Mouse (Mus musculus) liver, adult 2 months (tissue): ENCODE results near the gene Gm11639. TPM values are rescaled to one million over a fixed set of nuclear protein-coding genes. Genes with fewer than 3 reads are reported as not detected.

Experiments used
- DNase-seq: peaks from one replicate; pipeline ENCODE4 v3.0.0-alpha.2; 2011; ENCODE audit warnings: low read depth, low spot score; ENCODE audit errors: extremely low read depth
- H3K27ac ChIP-seq: fragments of 200-500 bp; replicated peaks from 2 replicates; pipeline ENCODE4 v1.5.1; 2012; ENCODE audit warnings: low read depth, mild to moderate bottlenecking, control low read depth, inconsistent platforms, low read length; ENCODE audit not compliant: insufficient read depth
- H3K27me3 ChIP-seq: fragments of 200-500 bp; 2 replicates; pipeline ENCODE4 v1.6.1; 2012; ENCODE audit warnings: mild to moderate bottlenecking, moderate library complexity, low read length, inconsistent platforms; ENCODE audit not compliant: control insufficient read depth, insufficient read depth
- H3K36me3 ChIP-seq: fragments of 200-500 bp; 2 replicates; pipeline ENCODE4 v1.6.1; 2012; ENCODE audit warnings: low read length, inconsistent platforms; ENCODE audit not compliant: control insufficient read depth, insufficient read depth
- H3K4me1 ChIP-seq: fragments of 200-500 bp; 2 replicates; pipeline ENCODE4 v1.6.1; 2011; ENCODE audit warnings: low read length; ENCODE audit not compliant: control insufficient read depth, insufficient read depth
- H3K4me3 ChIP-seq: fragments of 200-500 bp; 2 replicates; pipeline ENCODE4 v1.5.1; 2011; ENCODE audit warnings: low read depth, mild to moderate bottlenecking, control low read depth, low read length, moderate library complexity; ENCODE audit not compliant: insufficient read depth
- H3K79me2 ChIP-seq: fragments of 200-500 bp; 2 replicates; pipeline ENCODE4 v1.6.1; 2012; ENCODE audit warnings: inconsistent platforms, mild to moderate bottlenecking, low read length, moderate library complexity; ENCODE audit not compliant: control insufficient read depth, insufficient read depth
- H3K9ac ChIP-seq: fragments of 200-500 bp; 2 replicates; pipeline ENCODE4 v1.6.1; 2012; ENCODE audit warnings: low read depth, mild to moderate bottlenecking, control low read depth, inconsistent platforms, low read length
- CTCF ChIP-seq: fragments of 200-500 bp; IDR thresholded peaks from 2 replicates; pipeline ENCODE4 v1.5.1; 2011; ENCODE audit warnings: low read depth, low read length, control low read depth
- POLR2A ChIP-seq: fragments of 200-500 bp; IDR thresholded peaks from 2 replicates; pipeline ENCODE4 v1.6.1; 2011; ENCODE audit warnings: low read length, control low read depth; ENCODE audit not compliant: insufficient read depth; ENCODE audit errors: extremely low read depth
- WGBS: fragments of 180-500 bp; shearing (Covaris S2); methylation state at CpG from one replicate; pipeline ENCODE4 v1.1.7; 2018; 5-methylcytosine and 5-hydroxymethylcytosine counted together
- polyA plus RNA-seq: library from polyadenylated mRNA; depleted of rRNA; stranded (reverse); fragments of >200 nt; gene quantifications from 2 replicates; pipeline ENCODE4 v1.2.3, GENCODE M21; 2012; rRNA removed
- total RNA-seq: library from RNA; depleted of rRNA; stranded (reverse); fragments of >200 nt; gene quantifications from 2 replicates; pipeline ENCODE4 v1.2.3, GENCODE M21; 2014; rRNA removed

Gm11639 gene
- under 0.01 and 0.13 TPM in 2 replicates for total RNA-seq
- not detected in 2 replicates for polyA plus RNA-seq

DNA sequence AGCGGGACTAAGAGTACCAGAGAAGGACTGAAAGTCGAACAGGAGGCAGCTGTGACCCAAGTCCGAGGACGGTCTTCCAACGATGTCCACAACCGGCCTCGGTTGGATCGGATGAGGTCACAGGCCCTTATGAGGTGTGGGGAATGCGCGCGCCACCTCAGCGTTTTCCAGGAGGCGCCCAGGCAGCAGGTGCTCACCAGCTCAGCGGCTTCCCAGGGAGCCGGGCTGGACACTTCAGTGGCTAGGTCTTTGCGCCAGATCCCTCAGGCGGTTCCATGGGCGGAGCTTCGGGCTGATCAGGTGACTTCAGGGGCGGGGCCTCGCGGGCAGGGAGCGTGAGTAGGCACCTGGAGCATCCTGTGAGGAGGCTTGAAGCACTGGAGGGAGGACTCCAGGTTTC is at the start of gene Gm11639:
TSS of gene Gm11639 (plus strand) at position 160 of the 400 bp plus-strand sequence.
- H3K4me3 ChIP-seq: no peak within 1 kb of the TSS

GRCm38 (mm10) chr11:104637010-104637409 is 48.5 kb upstream of the Gm11639 start:
- no peak overlapping the region for H3K4me3 ChIP-seq
- no peaks in the 10 kb centered on the region for H3K79me2 ChIP-seq
- no peak overlapping the region for H3K27ac ChIP-seq
- no peak for TF ChIP-seq CTCF
- WGBS: 93% methylated on average over 14 of the region's 14 CpGs
- no peak for DNase-seq
- no peaks in the 10 kb centered on the region for H3K36me3 ChIP-seq
- H3K27me3 ChIP-seq: no peaks in the 10 kb centered on the region
- no peak overlapping the region for H3K9ac ChIP-seq
- no peaks in the 10 kb centered on the region for H3K4me1 ChIP-seq

More for the DNA sequence above, at the start of gene Gm11639:
- Histone ChIP-seq H3K27ac (no peak within 1 kb of the TSS), H3K27me3 (peaks cover 3% of the 10 kb centered on the region), H3K36me3 (no peaks in the 10 kb centered on the region), H3K9ac (no peak within 1 kb of the TSS), H3K79me2 (no peaks in the 10 kb centered on the region), H3K4me1 (no peaks in the 10 kb centered on the region; the same call in 1 of the 2 replicates)
- WGBS: 29% methylated on average over 23 of the region's 23 CpGs
- TF ChIP-seq POLR2A (no peak), CTCF (no peak)
- no peak for DNase-seq

- 71% methylated on average over 5 of the region's 5 CpGs for WGBS
- no peak for TF ChIP-seq CTCF
- no peak for TF ChIP-seq POLR2A
- Histone ChIP-seq H3K4me3 (no peak overlapping the region), H3K27me3 (no peaks in the 10 kb centered on the region), H3K4me1 (no peaks in the 10 kb centered on the region), H3K79me2 (no peaks in the 10 kb centered on the region), H3K9ac (no peak overlapping the region), H3K27ac (no peak overlapping the region), H3K36me3 (no peaks in the 10 kb centered on the region)
- no peak for DNase-seq
These were observed 47.5 kb upstream of the Gm11639 start for GRCm38 (mm10) chr11:104638006-104638405.

DNA sequence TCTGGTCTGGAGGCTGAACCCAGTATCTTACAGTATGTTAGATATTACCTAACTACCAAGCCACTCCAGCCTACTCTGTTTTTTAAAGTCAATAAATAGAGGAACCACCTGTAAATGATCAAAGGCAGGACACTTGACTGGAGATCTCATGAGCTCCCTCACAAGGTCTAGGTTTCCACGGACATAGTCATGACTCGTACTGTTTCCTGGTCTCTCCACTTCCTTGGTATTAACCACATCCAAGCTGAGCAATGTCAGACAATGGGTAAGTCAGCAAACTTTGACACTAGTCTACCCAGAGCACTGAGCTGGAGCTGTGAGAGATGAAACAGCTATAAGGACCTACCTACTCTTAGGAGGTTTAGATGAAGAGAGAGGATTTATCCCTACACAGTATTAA is 46.6 kb upstream of the Gm11639 start:
- no peaks in the 10 kb centered on the region for H3K36me3 ChIP-seq
- 66% methylated on average over 2 of the region's 2 CpGs for WGBS
- no peaks in the 10 kb centered on the region for H3K27me3 ChIP-seq
- no peak overlapping the region for H3K27ac ChIP-seq
- TF ChIP-seq CTCF: no peak
- no peak for TF ChIP-seq POLR2A
- H3K9ac ChIP-seq: no peak overlapping the region
- H3K79me2 ChIP-seq: no peaks in the 10 kb centered on the region
- no peak overlapping the region for H3K4me3 ChIP-seq
- no peaks in the 10 kb centered on the region for H3K4me1 ChIP-seq
- DNase-seq: no peak

DNA sequence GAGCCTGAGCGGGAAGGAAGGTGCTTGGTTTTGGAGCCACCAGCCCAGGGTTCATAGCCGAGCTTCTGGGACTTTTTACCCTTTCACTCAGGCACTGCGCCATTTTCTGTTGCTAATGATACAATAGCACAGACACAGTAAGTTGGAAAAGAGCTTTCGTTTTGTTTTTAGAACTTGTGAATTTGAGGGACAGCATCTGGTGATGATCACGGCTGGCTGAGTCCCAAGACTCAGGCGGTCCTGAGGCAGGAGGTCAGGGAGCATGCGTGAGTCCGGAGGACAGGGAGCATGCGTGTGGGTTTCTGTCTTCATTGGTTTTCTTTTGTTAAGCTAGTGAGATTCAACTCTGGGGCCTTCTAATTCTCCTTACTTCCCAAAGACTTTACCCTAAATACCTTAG is 45.9 kb upstream of the Gm11639 start:
- no peak for TF ChIP-seq POLR2A
- no peak for TF ChIP-seq CTCF
- WGBS: 86% methylated on average over 9 of the region's 9 CpGs
- H3K27me3 ChIP-seq: no peaks in the 10 kb centered on the region
- H3K79me2 ChIP-seq: no peaks in the 10 kb centered on the region
- H3K9ac ChIP-seq: no peak overlapping the region
- H3K4me1 ChIP-seq: no peaks in the 10 kb centered on the region
- no peak overlapping the region for H3K4me3 ChIP-seq
- H3K27ac ChIP-seq: no peak overlapping the region
- DNase-seq: no peak
- H3K36me3 ChIP-seq: no peaks in the 10 kb centered on the region

- Histone ChIP-seq H3K27ac (no peak overlapping the region), H3K9ac (no peak overlapping the region), H3K4me1 (no peaks in the 10 kb centered on the region), H3K27me3 (no peaks in the 10 kb centered on the region), H3K79me2 (no peaks in the 10 kb centered on the region), H3K4me3 (no peak overlapping the region), H3K36me3 (no peaks in the 10 kb centered on the region)
- DNase-seq: no peak
- 72% methylated on average over 10 of the region's 10 CpGs for WGBS
- TF ChIP-seq CTCF: no peak
- no peak for TF ChIP-seq POLR2A
These were observed 44.6 kb upstream of the Gm11639 start for GRCm38 (mm10) chr11:104640894-104641293.
